Mouse (Mus musculus) MEL (cell line): ENCODE data around the gene Mrpl11.

Experiments used
- CTCF ChIP-seq, 3 experiments: IDR thresholded peaks in 2 of 3; conservative IDR thresholded peaks in 1 of 3; 2 replicates each; pipeline ENCODE4 v1.5.1; 2011 to 2012; ENCODE audit warnings: low read length in 3 of 3, low read depth in 2 of 3, mild to moderate bottlenecking in 2 of 3, improper control_type of control experiment in 1 of 3, inconsistent platforms in 1 of 3, mixed read lengths in 1 of 3, moderate library complexity in 1 of 3; ENCODE audit not compliant: control insufficient read depth in 1 of 3, insufficient read depth in 1 of 3, poor library complexity in 1 of 3, severe bottlenecking in 1 of 3
- EP300 ChIP-seq, 2 experiments: IDR thresholded peaks; 2 replicates each; pipeline ENCODE4 v1.6.1; 2011; ENCODE audit warnings: improper control_type of control experiment in 2 of 2, low read length in 2 of 2, low read depth in 1 of 2, mild to moderate bottlenecking in 1 of 2
- GABPA ChIP-seq: IDR thresholded peaks from 2 replicates; pipeline ENCODE4 v1.6.1; 2012; ENCODE audit warnings: low read depth, mild to moderate bottlenecking, inconsistent platforms, low read length, improper control_type of control experiment, moderate library complexity
- NELFE ChIP-seq: IDR thresholded peaks from 2 replicates; pipeline ENCODE4 v1.6.1; 2011; ENCODE audit warnings: low read depth, low read length, improper control_type of control experiment
- NRF1 ChIP-seq: IDR thresholded peaks from 2 replicates; pipeline ENCODE4 v1.6.1; 2014; ENCODE audit warnings: low read depth, mild to moderate bottlenecking, inconsistent platforms, low read length, improper control_type of control experiment, moderate library complexity; ENCODE audit not compliant: poor library complexity, insufficient read depth, severe bottlenecking
- POLR2A ChIP-seq, 2 experiments: IDR thresholded peaks; 2 replicates each; pipeline ENCODE4 v1.6.1; 2011 to 2012; ENCODE audit warnings: low read length in 2 of 2, mild to moderate bottlenecking in 2 of 2, control low read depth in 1 of 2, improper control_type of control experiment in 1 of 2, low read depth in 1 of 2, moderate library complexity in 1 of 2; ENCODE audit not compliant: control insufficient read depth in 1 of 2, insufficient read depth in 1 of 2, poor library complexity in 1 of 2
- UBTF ChIP-seq: IDR thresholded peaks from 2 replicates; pipeline ENCODE4 v1.6.1; 2012; ENCODE audit warnings: low read depth, mild to moderate bottlenecking, inconsistent platforms, low read length, improper control_type of control experiment, moderate library complexity, borderline replicate concordance; ENCODE audit not compliant: insufficient read depth
- USF2 ChIP-seq, 2 experiments: IDR thresholded peaks; 2 replicates each; pipeline ENCODE4 v1.6.1; 2011 to 2012; ENCODE audit warnings: improper control_type of control experiment in 2 of 2, low read length in 2 of 2, borderline replicate concordance in 1 of 2, inconsistent platforms in 1 of 2, low read depth in 1 of 2, mild to moderate bottlenecking in 1 of 2; ENCODE audit not compliant: insufficient read depth in 1 of 2

GRCm38 (mm10) chr19:4945540-4945939, 16.4 kb upstream of the Mrpl11 start:
- no peak for TF ChIP-seq NRF1
- no peak for TF ChIP-seq EP300 (IDR thresholded peaks at IDR 0.05; ENCODE audit: low read depth in 1 of 2, low read length in 2 of 2)
- no peak for TF ChIP-seq POLR2A (IDR thresholded peaks at IDR 0.05; ENCODE audit: control insufficient read depth in 1 of 2, insufficient read depth in 1 of 2, low read depth in 1 of 2, low read length in 2 of 2, poor library complexity in 1 of 2)
- no peak for TF ChIP-seq CTCF (IDR thresholded peaks at IDR 0.05 in 2 of 3, conservative IDR thresholded peaks at IDR 0.05 in 1 of 3; ENCODE audit: control insufficient read depth in 1 of 3, insufficient read depth in 1 of 3, low read depth in 2 of 3, low read length in 3 of 3, poor library complexity in 1 of 3, severe bottlenecking in 1 of 3)
- TF ChIP-seq UBTF: no peak
- no peak for TF ChIP-seq GABPA
- TF ChIP-seq USF2 (IDR thresholded peaks at IDR 0.05; ENCODE audit: borderline replicate concordance in 1 of 2, insufficient read depth in 1 of 2, low read depth in 1 of 2, low read length in 2 of 2): no peak
- no peak for TF ChIP-seq NELFE
